Mouse (Mus musculus) urinary bladder, postnatal 25 days (tissue): ENCODE results near the gene 9930022D16Rik.

Source experiments
- DNase-seq: peaks from one replicate; pipeline ENCODE4 v3.0.0; 2022; ENCODE audit warnings: low spot score

Gene 9930022D16Rik

GRCm38 (mm10) chr11:109456261-109456660 is 42.5 kb downstream of the 9930022D16Rik start:
- no peak for DNase-seq

- DNase-seq: no peak
Measured at GRCm38 (mm10) chr11:109458165-109458564, 44.4 kb downstream of the 9930022D16Rik start.

DNA sequence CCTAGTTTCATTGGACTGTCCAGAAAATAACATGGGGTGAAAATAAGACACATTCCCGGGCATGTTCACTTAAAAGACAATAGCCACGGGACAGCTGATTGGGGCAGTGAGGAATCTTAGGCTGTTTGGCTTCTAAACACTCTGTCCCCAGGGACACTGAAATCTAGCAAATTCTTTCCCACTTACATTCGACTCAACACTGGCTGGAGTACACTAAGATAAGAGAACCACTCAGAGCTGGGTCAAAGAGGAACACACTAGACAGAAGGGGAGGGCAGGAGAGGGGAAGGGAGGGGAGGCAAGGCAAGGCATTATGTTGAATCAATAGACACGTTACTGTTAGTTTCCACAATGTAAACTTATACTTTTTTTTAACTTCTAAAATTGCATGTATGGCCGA is 46.9 kb downstream of the 9930022D16Rik start:
- DNase-seq: no peak

GRCm38 (mm10) chr11:109465068-109465467 is 51.4 kb downstream of the 9930022D16Rik start:
- DNase-seq: no peak

- no peak for DNase-seq
Measured at GRCm38 (mm10) chr11:109466987-109467386, 53.3 kb downstream of the 9930022D16Rik start.

GRCm38 (mm10) chr11:109468133-109468532 is 54.4 kb downstream of the 9930022D16Rik start:
- DNase-seq: no peak
